Mouse (Mus musculus): ENCODE results near the gene Vcp.

Gene Vcp

DNA sequence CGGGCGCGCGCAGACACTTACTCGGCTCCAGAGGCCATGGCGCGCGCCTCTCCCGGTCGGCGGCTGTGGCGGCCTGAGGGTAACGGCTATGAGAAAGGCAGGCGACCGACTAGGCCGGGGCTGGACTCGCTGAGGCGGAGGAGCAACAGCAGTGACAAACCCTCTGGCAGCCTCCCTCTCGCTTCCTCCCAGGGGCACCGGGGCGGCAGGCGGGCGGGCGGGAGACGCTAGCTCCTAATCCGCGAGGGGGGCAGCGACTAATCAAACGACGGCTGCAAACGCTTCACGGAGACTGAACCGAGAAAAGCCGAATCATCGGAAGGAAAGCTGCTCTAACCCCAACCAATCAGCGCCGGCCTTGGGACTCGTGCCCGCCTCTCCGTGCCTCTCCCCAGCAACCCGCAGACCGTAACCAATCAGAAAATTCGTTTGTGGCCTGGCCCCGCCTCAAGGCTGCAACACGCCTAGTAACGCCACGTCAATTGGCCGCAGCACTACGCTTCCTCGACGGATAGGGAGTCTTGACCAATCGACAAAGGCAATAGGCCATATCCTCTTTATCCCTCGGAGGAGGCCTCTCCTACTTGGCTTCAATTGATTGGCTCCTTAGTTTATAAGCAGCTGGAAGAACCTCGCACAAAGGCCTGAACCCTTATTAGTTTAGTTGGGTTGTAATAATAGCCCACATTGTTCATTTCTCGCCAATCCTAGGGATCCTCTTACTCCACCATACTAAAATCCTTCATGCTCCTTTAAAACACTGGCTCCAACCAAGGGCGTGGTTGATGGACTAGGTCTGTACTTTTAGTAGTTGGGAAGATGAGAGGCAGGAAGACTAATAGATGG, at the start of gene Vcp:
Gene Vcp (minus strand): TSS at position 367 of the 846 bp plus-strand sequence.
- peak; percentile 98 for DNase-seq (ENCODE audit: low read depth)

DNA sequence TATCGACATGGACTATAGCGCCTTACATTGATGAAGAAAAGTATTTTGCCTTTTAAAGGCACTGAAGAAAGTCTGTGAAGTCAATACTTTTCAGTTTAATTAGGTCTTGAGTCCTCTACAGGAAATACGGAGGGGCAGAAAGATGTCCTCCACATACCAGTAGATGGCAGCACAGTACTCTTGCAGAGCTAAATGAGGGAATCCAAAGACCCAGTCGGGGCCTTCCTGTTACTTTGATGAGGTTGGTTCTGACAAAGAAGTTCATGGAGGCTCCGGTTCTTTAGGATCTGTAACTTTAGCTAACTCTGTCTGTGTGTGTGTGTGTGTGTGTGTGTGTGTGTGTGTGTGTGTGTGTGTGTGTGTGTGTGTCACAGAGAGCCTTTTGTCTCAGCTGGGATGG, 46.9 kb upstream of the Vcp start:
- DNase-seq (ENCODE audit: low read depth), result peak; percentile 91

DNA sequence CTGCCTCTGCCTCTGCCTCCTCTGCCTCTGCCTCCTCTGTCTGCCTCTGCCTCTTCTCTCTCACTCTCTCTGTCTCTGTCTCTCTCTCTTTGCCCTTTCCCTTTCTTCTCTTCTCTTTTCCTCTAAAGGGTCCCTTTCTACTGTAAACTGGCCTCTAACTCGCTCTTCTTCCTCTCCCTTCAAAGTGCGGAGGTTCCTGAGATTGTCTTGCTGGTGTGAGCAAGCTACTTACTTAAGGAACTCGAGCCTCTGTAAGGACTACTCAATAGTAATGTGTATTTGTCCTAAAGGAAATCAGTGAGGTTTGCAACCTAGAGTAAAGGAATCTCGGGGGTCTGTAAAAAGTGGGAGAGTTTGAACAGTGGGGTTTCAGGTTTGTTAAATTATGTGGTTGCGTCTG, 46.3 kb upstream of the Vcp start:
- DNase-seq (ENCODE audit: low read depth), result no peak

DNA sequence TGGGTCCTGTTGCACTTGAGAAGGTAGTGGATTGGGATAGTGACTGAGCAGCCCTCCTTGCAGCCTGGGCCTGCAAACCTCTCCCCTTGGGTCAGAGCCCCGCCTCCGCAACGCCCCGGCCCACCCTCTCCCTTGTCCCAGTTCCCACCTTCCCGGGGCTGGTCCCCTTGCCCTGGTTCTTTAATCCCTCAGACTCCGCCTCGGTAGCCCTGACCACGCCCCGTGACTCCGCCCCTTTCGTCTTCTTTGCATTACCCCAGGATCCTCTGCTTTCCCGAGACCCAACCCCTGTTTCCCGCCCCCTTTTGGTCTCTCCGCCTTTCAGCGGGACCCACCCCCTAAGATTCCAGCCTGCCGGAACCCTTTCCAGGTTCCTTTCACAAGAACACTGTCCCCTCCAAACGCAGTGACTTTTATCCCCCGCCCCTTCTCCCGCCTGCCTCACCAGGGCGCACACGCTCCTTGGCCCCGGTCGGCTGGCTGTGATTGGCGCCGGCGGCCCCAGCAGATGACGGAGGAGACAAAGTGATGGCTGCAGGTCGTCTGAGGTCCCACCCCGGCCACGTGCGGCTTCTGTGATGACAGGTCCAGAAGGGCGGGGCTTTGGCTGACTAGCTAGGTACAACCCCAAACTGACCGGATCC, 45.5 kb upstream of the Vcp start, which contains the start of gene Fam214b:
Gene Fam214b (minus strand): TSS at position 562 of the 644 bp plus-strand sequence.
- peak; percentile 97 for DNase-seq (ENCODE audit: low read depth)

DNA sequence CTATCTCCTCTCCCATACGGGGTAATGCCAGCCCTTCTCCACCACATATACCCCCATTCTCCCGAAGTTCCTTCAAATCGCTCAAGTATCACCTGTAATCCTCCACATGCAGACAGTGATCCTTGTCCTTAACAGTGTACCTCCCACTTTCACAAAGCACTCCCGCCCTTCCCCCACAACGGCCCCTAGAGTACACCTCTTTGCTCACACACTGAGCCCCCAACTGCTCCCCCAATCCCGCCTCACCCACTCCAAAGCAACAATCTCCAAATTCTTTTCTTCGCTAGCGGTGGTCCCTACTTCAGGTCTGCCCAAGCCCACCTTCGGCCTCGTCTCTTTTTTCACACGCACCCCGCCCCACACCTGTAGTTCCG, 45.0 kb upstream of the Vcp start:
- no peak for DNase-seq (ENCODE audit: low read depth)

DNA sequence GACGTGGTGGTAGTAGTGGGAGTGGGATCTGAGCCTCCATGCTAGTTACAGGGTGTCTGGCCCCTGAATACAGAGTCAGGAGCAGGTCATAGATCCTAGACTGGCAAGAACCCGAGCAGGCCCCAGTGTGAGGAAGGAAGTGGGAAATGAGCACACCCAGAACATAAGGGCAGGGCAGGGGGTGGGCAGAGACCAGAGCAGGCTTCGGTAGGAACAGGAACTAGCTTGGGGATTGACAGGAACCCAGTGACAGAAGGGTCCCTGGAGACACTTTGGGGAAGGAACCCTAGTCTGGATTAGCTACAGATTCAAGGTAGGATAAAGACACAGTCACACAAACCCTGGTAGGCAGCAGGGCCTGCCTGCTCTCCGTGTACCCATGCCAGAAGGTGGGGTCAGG, 44.4 kb upstream of the Vcp start:
- DNase-seq (ENCODE audit: low read depth), result no peak

DNA sequence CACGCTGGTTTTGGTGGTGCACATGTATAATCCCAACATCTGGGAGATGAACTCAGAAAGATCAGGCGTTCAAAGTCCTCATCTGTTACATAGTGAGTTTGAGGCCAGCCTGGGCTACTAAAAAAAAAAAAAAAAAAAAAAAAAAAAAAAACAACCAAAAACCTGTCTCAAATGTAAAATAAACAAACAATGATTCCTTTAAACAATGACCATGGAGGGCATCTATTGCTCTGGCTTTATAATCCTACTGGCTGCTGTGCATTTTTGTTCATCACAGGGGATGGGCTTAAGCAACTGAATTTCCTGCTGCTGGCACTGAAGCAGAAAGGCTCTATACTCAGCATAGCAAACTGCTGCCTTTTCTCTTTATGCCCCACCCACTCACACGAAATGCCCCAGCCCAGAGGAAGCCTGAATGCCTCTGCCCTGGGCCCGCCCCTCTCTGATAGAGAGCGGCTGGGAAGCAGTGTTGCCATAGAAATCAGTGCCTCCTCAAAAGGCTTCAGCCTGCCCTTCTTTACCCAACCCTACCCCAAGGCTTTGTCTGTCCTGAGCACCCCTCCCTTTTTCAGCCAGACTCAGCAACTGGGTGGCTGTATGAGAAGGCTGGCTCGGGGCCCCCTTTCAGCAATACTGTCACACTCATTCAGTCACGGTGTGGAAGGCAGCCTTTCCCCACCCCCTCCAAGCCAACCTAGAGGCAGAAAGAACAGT, 43.5 kb upstream of the Vcp start:
- DNase-seq (ENCODE audit: low read depth), result peak; percentile 87

DNA sequence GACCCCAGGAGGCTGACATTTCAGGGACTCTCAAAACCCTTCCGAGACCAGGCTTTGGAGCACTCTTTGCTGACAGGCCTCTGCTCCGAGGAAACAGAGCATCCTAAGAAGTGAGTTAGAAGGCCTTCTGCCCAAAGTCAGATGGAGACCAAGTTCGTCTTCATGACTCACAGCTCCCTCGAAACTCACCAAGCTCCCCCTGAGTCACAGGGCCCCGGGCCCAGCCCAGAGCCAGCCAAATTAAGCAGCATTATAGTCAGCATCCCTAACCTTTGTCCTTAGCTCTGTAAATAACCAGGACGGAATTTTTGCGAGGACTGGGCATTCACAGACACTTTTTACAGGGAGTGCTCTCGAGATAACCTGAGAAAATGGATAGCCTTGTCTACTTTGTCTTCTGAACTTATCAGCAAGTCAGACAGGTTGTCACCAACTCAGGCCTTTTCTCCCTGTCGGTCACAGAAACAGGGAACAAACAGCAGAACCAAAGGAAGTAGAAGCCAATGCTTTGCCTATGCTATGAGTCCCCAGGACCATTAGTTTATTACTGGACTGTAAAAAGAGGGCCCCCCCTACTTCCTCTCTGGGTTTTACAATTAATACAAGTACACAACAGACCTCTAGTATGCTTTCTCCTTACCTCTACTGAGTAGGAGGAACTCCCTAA, 40.7 kb upstream of the Vcp start:
- DNase-seq (ENCODE audit: low read depth), result peak; percentile 88

DNA sequence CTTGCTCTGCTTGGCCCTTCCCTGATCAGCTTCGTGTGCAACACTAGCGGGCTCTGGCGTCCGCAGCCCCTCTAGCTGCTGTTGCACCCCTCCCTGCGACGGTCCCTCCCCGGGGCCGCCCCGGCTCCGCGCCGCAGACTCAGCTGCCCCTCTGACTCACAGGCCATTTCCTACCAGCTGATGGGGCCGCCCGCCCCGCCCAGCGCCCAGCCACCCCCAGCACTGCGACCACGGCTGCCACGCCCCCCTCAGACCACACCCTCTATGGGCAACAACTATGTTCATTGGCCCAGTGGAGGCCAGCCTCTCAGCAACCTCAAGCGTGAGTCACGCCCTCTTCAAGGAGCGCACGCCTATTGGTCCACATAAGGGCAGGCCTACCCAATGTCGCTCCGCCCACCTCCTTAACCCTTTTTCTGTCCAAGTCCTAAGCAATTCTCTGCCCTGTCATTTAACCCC, 39.8 kb upstream of the Vcp start:
- DNase-seq (ENCODE audit: low read depth), result peak; percentile 98

DNA sequence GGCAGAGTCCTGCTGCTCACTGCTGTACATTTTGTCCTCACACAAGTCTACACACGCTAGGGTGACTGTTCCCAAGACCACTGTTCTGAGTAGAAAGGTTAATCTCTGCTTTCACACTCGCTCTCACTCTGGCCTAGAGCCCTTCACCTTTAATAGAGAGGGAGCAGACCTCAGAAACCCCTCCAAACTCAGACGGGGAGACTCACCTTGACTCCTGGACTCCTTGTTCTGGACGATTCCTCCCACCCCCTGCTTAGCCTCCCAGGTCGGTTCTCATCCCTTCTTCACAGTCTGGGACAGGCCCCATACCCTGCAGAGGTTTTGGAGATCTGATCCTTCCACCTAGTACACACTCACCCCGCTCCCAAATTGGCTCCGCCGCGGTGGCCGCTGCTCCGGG, 39.3 kb upstream of the Vcp start:
- DNase-seq (ENCODE audit: low read depth), result no peak

DNA sequence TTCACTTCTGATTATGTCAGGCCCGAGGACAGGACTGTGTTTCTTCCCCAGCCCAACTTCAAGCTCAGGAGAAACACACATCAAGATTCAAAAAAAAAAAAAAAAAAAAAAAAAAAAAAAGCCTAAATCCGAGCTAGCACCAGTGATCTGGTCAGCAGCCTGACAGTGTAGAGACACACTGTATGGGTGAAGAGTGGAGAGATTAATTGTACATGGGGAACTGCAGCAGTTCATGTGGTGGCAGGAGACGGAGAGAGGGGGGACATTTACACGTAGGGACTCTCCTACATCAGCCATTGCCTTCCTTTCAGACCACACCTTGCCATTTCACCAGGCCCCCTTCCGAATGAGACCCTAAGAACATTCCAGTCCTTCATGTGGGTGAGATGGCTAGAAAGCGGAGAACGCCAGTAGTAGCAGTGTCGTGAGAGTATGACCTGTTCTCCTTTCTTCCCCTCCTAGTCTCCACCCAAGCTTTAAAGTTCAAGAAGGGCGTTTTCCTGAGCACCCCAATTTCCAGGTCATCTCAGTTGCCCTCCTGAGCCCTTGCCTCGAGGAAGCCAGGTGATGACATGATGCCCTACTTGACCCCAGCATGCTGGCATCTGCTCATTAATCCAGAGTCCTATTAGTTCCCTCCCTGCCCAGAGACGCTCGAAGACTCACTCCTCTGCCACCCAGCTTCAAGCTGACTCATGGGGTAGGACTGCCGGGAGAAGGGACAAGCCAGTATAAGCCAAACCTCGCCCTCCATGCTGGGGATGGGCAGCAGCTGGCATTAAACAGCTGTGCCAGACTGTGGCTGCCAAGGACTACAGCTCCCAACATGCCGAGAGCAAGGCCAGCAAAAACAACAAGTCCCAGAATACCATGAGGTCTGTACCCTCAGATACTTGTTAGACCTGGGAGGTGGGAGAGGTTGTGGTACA, 38.5 kb upstream of the Vcp start:
- DNase-seq (ENCODE audit: low read depth), result peak; percentile 68

DNA sequence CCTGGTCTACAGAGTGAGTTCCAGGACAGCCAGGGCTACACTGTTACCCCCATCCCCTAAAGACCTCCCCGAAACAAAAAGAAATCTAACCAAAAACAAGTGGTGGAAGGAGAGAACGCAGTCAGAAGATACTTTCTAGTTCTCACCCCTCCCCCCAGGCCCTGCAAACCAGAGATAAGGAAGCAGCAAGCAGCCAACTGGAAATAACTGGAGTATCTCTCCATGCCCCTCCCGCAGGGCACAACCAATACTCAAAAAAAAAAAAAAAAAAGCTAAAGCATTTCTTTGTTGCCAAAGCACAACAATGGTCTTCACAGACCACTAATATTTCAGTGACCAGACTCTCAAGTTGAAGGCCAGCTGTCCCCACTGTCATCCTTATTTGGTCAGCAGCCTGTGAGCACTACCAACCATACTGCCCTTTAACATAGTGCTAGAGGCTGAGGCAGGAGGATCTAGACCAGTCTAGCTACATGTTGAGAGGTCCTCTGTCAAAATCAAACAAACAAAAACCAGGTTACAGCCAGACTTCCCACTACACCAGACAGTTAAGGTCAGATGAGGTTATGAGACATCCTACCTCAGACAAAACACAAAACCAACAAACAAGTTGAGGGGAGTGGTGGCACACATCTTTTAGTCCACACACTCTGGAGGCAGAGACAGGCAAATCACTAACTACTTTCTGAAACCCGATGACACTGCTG, 37.7 kb upstream of the Vcp start:
- no peak for DNase-seq (ENCODE audit: low read depth)

DNA sequence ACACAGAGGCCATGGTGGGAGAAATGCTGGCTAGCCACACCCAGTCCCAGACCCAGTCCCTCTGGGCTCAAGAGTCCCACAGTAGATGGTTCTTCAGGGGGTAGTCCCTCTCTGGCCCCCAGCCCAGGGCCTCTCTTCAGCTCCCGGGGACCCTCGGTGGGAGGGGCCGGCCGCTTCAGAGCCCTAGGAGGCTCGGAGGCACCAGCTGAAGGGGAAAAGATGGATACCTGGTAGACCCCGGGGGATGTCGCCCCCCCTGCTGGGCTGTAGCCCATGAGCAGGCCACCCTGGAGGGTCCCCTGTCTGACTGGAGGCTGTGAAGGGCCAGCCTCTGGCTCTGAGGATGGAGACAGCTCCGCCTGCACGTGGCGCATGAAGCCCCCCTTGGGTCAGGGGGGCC, 36.0 kb upstream of the Vcp start:
- no peak for DNase-seq (ENCODE audit: low read depth)

DNA sequence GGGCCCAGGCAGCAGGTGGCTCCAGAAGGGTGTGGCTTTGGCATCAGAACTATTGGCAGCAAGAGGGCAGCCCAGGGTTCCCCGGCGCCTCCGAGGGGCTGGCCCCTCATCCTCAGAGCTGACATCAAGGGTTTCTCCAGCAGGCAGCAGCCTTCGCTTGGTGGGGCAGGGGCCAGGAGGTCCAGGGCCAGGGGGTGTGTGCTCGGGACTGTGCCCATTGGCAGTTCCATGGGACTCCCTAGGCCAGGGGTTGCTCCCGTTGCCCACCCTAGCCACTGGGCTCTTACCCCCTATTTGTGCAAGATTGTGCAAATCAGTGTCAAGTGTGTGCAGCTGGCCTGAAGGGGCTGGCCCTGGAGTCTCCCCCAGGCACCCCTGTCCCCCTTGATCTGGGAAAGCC, 35.5 kb upstream of the Vcp start:
- no peak for DNase-seq (ENCODE audit: low read depth)

DNA sequence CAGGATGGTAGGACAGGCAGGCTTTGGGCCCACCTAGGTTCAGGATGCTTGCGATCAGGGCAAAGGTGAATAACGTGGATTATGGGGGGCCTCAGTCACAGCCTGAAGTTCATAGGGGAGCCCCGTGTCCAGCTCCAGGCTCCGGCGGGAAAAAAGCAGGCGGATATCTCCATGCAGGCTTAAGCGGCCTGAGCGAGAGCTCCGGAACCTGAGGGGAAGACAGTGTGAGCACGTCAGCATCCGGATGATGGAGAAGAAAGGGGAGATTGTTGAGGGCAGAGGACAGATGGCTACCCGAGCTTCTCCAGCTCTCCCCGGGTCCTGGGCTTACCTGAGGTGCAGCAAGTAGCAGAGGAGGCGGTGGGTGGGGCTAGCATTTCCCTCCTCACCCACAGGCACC, 33.2 kb upstream of the Vcp start:
- DNase-seq (ENCODE audit: low read depth), result no peak

DNA sequence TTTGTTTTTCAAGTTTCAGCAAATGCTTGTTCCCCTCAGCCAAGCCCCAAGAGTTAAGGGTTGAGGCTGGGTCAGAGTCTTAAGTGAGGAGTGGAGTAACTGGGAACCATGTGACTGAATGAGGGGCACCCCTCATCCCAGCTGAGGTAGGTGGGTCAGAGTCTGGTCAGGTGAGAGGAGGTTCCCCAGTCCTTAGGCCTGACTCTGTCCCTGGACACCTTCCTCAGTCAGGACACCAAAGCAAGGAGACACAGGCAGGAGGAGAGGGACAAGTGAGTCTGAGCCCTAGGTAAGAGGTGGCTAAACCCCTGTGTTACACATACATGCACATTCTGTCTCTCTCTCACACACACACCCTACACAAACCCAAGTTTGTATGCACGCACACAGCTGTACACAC, 32.2 kb upstream of the Vcp start:
- no peak for DNase-seq (ENCODE audit: low read depth)

DNA sequence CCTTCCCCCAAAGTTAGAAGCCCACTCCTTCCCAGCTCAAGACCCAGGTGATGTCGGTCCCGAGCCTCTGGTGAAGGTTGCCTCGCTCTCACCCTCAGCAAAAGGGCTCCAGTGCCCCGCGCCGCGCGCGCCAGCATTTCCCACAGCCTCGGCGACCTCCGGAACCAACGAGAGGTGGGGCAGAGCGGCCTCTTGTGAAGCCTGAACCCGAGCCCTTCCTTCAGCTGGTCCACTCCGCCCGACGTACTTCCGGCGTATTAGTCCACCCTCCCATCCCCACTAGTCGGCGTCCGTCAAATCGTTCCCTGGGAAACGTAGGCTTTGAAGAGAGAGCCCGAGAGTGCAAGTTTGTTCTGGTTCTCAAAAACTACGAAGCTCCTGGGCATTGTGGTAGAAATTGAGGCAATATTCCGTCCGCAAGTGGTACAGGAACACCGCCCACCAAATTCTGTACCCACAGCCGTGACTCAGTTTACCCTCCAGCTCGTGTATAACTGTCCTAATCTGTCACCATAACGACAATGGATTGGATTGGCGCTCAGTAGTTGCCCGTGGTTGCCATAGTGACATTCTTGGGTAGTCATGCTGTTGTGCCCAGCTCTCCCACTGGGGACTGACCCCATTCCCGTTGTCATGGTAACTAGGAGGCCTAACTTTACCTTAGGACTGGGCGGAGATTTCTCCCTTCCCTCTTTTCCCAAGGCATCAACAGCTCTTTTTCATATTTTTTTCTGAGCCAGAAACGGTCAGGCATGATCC, 31.1 kb upstream of the Vcp start, which contains the start of gene Stoml2:
Gene Stoml2 (minus strand): TSS at position 474 of the 759 bp plus-strand sequence.
- peak; percentile 94 for DNase-seq (ENCODE audit: low read depth)

DNA sequence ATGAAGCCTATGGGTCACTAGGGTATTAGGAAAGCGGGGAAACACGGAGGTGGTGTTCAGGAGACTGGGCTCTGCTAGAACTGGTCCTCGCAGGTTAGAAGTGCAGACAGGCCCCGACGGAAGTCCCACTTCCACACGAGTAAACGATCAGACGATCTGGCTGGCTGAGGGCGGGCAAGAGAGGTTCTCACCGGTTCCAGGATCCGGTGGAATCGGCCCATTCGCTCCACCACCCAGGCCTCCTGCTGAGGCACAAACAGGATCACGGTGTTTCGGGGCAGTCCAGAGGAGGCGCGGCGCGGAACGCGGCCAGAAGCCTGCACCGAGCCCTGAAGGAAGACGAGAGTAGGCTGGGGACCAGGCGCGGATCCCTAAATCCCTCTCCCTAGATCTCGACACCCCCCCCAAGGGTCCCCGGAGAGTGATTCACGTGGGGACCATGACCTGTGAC, 30.5 kb upstream of the Vcp start:
- DNase-seq (ENCODE audit: low read depth), result peak; percentile 59

DNA sequence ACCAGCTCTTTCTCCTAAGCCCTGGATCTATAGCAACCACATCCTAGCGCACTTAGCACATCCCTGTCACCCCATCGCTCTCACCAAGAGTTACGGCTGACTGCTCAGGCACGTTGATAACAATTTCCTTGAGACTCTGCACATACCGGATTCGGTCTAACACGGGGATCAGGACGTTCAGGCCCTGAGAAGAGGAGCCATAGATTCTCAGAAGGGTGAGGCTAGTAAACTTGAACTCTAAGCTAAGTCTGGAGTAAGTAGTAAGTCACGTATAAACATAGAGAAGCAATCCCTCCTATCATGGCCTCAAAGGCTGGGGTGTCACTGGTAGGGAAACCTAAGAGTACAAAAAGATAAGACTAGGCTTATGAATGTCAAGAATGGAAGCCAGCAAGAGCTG, 30.0 kb upstream of the Vcp start:
- DNase-seq (ENCODE audit: low read depth), result no peak

DNA sequence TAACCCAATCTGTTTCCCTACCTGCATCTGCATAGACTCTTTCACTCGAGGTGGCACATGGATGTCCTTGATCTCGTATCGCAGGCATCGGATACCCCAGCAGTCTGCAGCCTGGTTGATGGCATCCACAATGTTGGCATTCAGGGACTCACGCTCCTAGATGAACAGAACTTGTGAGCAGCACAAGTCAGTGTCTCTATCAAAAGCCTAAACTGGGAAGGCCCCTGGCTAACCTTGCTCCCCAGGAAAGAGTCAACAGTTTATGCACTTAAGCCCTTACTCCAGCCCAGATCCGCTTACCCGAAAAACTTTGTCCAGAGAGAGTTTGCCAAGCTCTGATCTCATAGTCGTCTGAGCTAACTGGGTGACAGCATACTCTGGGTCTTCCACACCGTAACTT, 29.4 kb upstream of the Vcp start:
- DNase-seq (ENCODE audit: low read depth), result no peak

All from NIH3T3 (cell line).